Mouse (Mus musculus) heart, adult 18-20 months (tissue): ENCODE data around the gene Cbwd1. TPM values are rescaled to one million over a fixed set of nuclear protein-coding genes. Genes with fewer than 3 reads are reported as not detected.

Source experiments
- DNase-seq, 2 experiments: peaks; one replicate each; pipeline ENCODE4 v3.0.0; 2021 to 2022; ENCODE audit warnings: mixed read lengths in 1 of 2
- long read RNA-seq, 2 experiments: library from polyadenylated mRNA; stranded (forward); transcript quantifications; one replicate each; pipeline ENCODE4 v2.0.0; 2021
- total RNA-seq, 2 experiments: library from RNA; stranded (reverse); gene quantifications; 2 replicates each; pipeline ENCODE4 v1.2.3; 2021

The Cbwd1 gene
- total RNA-seq = 10 to 100 TPM; 11.9 to 13.2 TPM
- long read RNA-seq, experiment 1, transcript Cbwd1-201 (15 exons, 1,929 nt) = major isoform, 6 of 11 reads
- long read RNA-seq, experiment 1, partial matches to known transcripts = 1 of 11 reads
- long read RNA-seq, experiment 1, other reads (novel, unspliced or antisense) = 4 of 11 reads
- long read RNA-seq, experiment 2, partial matches to known transcripts = 0 of 8 reads
- long read RNA-seq, experiment 2, other reads (novel, unspliced or antisense) = 4 of 8 reads

- DNase-seq = peak; percentile 98
Measured at GRCm38 (mm10) chr19:24961172-24961962, at the start of gene Cbwd1. Gene Cbwd1 (minus strand): TSS chr19:24961610.

- DNase-seq = no peak
Measured at GRCm38 (mm10) chr19:25008509-25008908, 47.1 kb upstream of the Cbwd1 start.

- DNase-seq = no peak
Measured at GRCm38 (mm10) chr19:25006686-25007085, 45.3 kb upstream of the Cbwd1 start.

- no peak for DNase-seq
Measured at GRCm38 (mm10) chr19:25003810-25004209, 42.4 kb upstream of the Cbwd1 start.

GRCm38 (mm10) chr19:25002828-25003227, 41.4 kb upstream of the Cbwd1 start:
- peak in 1 of 2 experiments; percentile 33 for DNase-seq

- no peak for DNase-seq
Measured at GRCm38 (mm10) chr19:25002032-25002431, 40.6 kb upstream of the Cbwd1 start.

GRCm38 (mm10) chr19:25000153-25000552, 38.7 kb upstream of the Cbwd1 start:
- DNase-seq = no peak

- peak; percentile 78 to 86 for DNase-seq
Measured at GRCm38 (mm10) chr19:24999201-24999886, 37.9 kb upstream of the Cbwd1 start, which contains the start of gene Dock8. Gene Dock8 (plus strand): TSS chr19:24999534.

- no peak for DNase-seq
Measured at GRCm38 (mm10) chr19:24998561-24998960, 37.2 kb upstream of the Cbwd1 start.

- DNase-seq = peak in 1 of 2 experiments; percentile 47
Measured at GRCm38 (mm10) chr19:24996815-24997704, 35.6 kb upstream of the Cbwd1 start.

GRCm38 (mm10) chr19:24994900-24995299, 33.5 kb upstream of the Cbwd1 start:
- DNase-seq = peak in 1 of 2 experiments; percentile 44

- no peak for DNase-seq
Measured at GRCm38 (mm10) chr19:24993526-24993925, 32.1 kb upstream of the Cbwd1 start.

- peak in 1 of 2 experiments; percentile 39 for DNase-seq
Measured at GRCm38 (mm10) chr19:24990138-24990822, 28.9 kb upstream of the Cbwd1 start.

- peak; percentile 57 to 69 for DNase-seq
Measured at GRCm38 (mm10) chr19:24988831-24989230, 27.4 kb upstream of the Cbwd1 start.

- no peak for DNase-seq
Measured at GRCm38 (mm10) chr19:24987355-24987754, 25.9 kb upstream of the Cbwd1 start.

GRCm38 (mm10) chr19:24985045-24985444, 23.6 kb upstream of the Cbwd1 start:
- DNase-seq = no peak

- no peak for DNase-seq
Measured at GRCm38 (mm10) chr19:24983857-24984498, 22.6 kb upstream of the Cbwd1 start.

- DNase-seq = no peak
Measured at GRCm38 (mm10) chr19:24983050-24983449, 21.6 kb upstream of the Cbwd1 start.

GRCm38 (mm10) chr19:24981294-24981693, 19.9 kb upstream of the Cbwd1 start:
- peak in 1 of 2 experiments; percentile 33 for DNase-seq
